Mouse (Mus musculus) frontal cortex, postnatal 14 days (tissue): ENCODE measurements around the gene Iqcj.
"Not testable (repeated sequence)": the region's sequence is repeated elsewhere in the genome, so short reads cannot be mapped to it uniquely, and the experiment has no call there.

Source experiments
- DNase-seq, 2 experiments: peaks; one replicate each; pipeline ENCODE4 v3.0.0; 2022; ENCODE audit warnings: low spot score in 2 of 2

Iqcj gene

GRCm38 (mm10) chr3:68071395-68072386, 179.7 kb downstream of the Iqcj start:
- no peak for DNase-seq

DNA sequence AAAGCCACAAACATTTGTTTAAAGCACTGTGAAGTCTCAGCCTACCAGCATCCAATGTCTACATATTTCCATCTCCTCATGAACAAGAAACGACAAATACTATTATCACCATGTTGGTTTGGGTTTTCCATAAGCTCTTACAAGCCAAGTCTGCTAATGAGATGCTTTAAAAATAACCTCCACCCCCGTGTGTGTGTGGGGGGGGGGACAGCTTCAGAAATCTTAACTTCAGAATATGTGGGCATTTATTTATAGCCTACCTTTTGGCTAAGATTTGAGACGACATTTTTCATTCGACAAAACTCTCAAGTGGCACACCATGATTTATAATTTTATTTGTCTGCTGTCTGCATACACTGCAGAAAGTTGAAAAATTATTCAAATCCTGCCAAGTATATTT, 185.4 kb downstream of the Iqcj start:
- DNase-seq = no peak

- no peak for DNase-seq
Measured at GRCm38 (mm10) chr3:68085024-68085423, 193.0 kb downstream of the Iqcj start.

- no peak for DNase-seq
Measured at GRCm38 (mm10) chr3:68092108-68092507, 200.1 kb downstream of the Iqcj start.

DNA sequence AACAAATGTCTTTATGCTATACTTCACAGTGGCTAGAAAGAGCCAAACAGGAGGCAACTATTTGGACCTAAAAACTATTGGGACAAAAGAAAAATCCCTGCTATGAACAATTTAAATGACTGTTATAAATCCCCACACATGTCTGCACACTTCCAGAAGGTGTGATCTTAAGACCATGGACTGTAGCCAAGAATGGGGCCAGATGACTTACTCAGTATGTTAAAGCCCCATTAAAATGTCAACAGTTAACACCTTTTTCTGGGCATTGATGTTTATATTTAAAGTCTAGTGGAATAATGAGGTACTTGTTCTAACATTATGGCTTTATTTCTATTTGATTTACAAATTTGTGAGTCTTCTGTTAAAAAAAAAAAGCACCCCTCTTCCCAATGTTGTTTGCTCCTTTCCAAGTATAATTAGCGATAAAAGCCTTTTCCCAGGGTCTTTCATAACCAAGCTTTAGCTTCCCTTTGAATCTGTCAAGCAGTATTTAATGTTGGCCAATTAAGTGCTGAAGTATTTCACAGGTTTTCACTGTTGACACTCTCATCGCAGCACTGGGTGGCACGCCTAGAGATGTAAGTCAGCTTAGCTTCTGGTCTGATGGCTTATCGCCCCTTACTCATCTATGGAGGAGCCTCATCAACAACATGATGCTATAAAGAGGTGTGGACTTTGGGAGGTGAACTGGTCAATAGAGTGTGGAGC, 204.9 kb downstream of the Iqcj start:
- no peak for DNase-seq

DNA sequence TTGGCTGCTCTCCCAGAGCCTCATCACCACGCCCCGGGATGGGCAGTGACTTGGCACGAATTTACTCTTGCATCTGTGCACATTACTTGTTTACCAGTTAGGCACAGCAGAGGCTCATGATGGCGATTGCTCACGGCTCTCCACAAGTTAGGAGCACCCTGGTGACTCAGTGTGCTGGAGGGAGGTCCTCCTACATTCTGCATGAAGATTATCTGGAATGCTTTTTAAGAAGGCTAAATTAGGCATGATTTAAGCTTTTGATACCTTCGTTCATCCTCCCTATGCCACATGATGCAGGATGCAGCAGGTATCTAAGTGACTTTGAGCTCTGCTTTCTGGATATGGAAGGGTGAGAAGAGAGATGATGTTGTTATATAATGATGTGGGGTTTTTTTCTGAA, 207.5 kb downstream of the Iqcj start:
- DNase-seq = not testable (repeated sequence)

DNA sequence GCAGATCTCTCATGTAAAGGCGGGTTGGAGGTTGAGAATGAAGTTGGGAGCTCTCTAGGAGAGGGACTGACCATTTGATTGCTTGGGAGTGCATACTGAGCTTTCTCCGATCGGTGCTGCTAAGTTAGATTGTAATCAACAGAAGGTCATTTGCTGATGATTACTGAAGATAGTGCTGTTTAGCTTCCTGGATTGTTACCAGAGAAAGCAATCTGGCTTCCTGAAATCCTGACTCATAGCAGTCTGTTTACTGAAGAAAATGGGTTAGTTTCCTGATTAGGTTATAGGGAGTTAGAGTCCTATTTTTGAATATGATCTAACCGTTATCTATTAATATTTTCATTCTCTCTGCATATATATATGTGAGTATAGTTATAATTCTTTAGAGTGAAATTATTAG, 209.3 kb downstream of the Iqcj start:
- no peak for DNase-seq

DNA sequence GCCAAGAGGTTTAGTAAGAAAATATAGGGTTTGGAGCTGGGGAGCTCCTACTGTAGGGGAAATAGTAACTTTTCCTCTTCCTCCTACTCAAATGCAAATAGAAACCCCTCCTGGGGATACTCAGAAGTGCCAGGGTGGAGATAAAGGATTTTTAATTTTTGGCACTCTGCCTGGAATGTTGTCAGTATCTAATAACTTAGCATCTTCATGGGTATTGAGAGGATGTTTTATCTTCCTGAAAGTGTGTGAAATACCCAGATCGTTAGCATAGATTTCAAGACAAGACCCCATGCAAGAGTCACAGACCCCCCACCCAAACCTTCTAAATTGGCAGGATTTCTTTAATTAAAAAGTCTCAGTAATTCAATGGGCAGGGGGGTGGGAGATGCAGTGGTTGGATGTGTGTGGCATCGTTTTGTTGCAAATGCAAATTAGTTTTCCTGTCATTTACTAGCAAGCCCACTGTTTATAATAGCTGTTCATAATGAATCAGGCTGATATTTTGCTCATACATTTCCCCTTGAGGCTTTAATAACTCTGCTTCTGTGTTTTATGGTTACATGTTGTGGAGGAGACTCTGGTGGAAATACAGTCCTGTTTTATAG, 213.2 kb downstream of the Iqcj start:
- no peak for DNase-seq
